14 mouse cellular contexts compared by ENCODE assay signal in genomic region chr1:165860373-165861234, GRCm38 (mm10).
DNase-seq lines count a peak whose midpoint lies in the region; ATAC-seq and TF ChIP-seq lines count a peak whose summit lies in the region.
"Had no signal": no experiment of that assay in that cellular context is flagged by ENCODE, and none has a peak within 500 bp of the region (broad histone marks: within the 10 kb centered on the region; RNA-seq: fewer than 3 reads in every experiment).

No protein-coding gene starts in this region.

- H3K36me3 ChIP-seq in heart, embryonic 12.5 days, result no peaks in the 10 kb centered on the region
- H3K36me3 ChIP-seq in kidney, embryonic 15.5 days, result no peaks in the 10 kb centered on the region
- H3K36me3 ChIP-seq in midbrain, embryonic 10.5 days, result peaks cover 8% of the 10 kb centered on the region; the same call in 1 of the 2 replicates
- H3K36me3 ChIP-seq in midbrain, embryonic 15.5 days (replicated peaks), result no peaks in the 10 kb centered on the region
- no peaks in the 10 kb centered on the region for H3K36me3 ChIP-seq in stomach, postnatal 0 days (ENCODE audit: control insufficient read depth, insufficient read depth, low read length)
- H3K36me3 ChIP-seq: limb, embryonic 13.5 days had no signal

- H3K4me3 ChIP-seq in heart, embryonic 12.5 days, result no peak overlapping the region
- H3K4me3 ChIP-seq in kidney, embryonic 15.5 days (replicated peaks), result no peak overlapping the region
- H3K4me3 ChIP-seq in midbrain, embryonic 10.5 days, result no peak overlapping the region
- H3K4me3 ChIP-seq in midbrain, embryonic 15.5 days, result no peak overlapping the region
- no peak overlapping the region for H3K4me3 ChIP-seq in stomach, postnatal 0 days (ENCODE audit: low read depth, low read length)
- H3K4me3 ChIP-seq: limb, embryonic 13.5 days; midbrain, embryonic 13.5 days had no signal

- peaks cover 20% of the 10 kb centered on the region; the same call in 1 of the 2 replicates for H3K4me1 ChIP-seq in heart, embryonic 12.5 days (replicated peaks)
- H3K4me1 ChIP-seq in kidney, embryonic 15.5 days, result peaks cover 20% of the 10 kb centered on the region
- H3K4me1 ChIP-seq in midbrain, embryonic 10.5 days, result peaks cover 25% of the 10 kb centered on the region
- peaks cover 6% of the 10 kb centered on the region for H3K4me1 ChIP-seq in midbrain, embryonic 15.5 days
- no peaks in the 10 kb centered on the region for H3K4me1 ChIP-seq in stomach, postnatal 0 days (replicated peaks; ENCODE audit: control insufficient read depth, insufficient read depth)

- no peak for TF ChIP-seq CTCF in stomach, postnatal 0 days (IDR thresholded peaks at IDR 0.05; ENCODE audit: low read depth)

- H3K27me3 ChIP-seq in heart, embryonic 12.5 days (replicated peaks), result 0 out of 2 replicates have a peak, but pooled peaks cover 6% of the 10 kb centered on the region
- no peaks in the 10 kb centered on the region for H3K27me3 ChIP-seq in kidney, embryonic 15.5 days
- 0 out of 2 replicates have a peak, but pooled peaks cover 7% of the 10 kb centered on the region for H3K27me3 ChIP-seq in midbrain, embryonic 10.5 days (ENCODE audit: low read depth, poor library complexity, severe bottlenecking)
- H3K27me3 ChIP-seq in midbrain, embryonic 15.5 days (replicated peaks), result no peaks in the 10 kb centered on the region
- H3K27me3 ChIP-seq in stomach, postnatal 0 days (ENCODE audit: control insufficient read depth, insufficient read depth, low read length), result no peaks in the 10 kb centered on the region
- H3K27me3 ChIP-seq: CH12.LX; limb, embryonic 13.5 days had no signal

- no peak for DNase-seq in heart, adult 9 months (ENCODE audit: low spot score in 2 of 2)
- no peak for DNase-seq in kidney, adult 11 months
- no peak for DNase-seq in midbrain, embryonic 10.5 days (ENCODE audit: low spot score)
- no peak for DNase-seq in stomach, postnatal 0 days (ENCODE audit: low spot score)
- DNase-seq in left cerebral cortex, postnatal 36 days (ENCODE audit: low spot score in 2 of 2), result no peak
- DNase-seq: cerebellum, adult 18-20 months; lung, postnatal 10 days; right cerebral cortex, postnatal 25 days had no signal

- no peak overlapping the region for H3K27ac ChIP-seq in heart, embryonic 12.5 days (ENCODE audit: poor library complexity, severe bottlenecking)
- H3K27ac ChIP-seq in kidney, embryonic 15.5 days, result peak overlapping the region; percentile 60; the same call in 1 of the 2 replicates
- peak overlapping the region; percentile 50 for H3K27ac ChIP-seq in midbrain, embryonic 10.5 days (replicated peaks)
- no peak overlapping the region for H3K27ac ChIP-seq in midbrain, embryonic 15.5 days
- no peak overlapping the region for H3K27ac ChIP-seq in stomach, postnatal 0 days (replicated peaks)
- H3K27ac ChIP-seq: limb, embryonic 13.5 days; midbrain, embryonic 13.5 days had no signal

- intact Hi-C loops in left cerebral cortex, postnatal 36 days (cut with DNase I), result no loop called here

- TF ChIP-seq EP300 in stomach, postnatal 0 days (optimal IDR thresholded peaks at IDR 0.05), result no peak

- H3K9ac ChIP-seq in heart, embryonic 12.5 days, result no peak overlapping the region
- H3K9ac ChIP-seq in kidney, embryonic 15.5 days, result no peak overlapping the region
- no peak overlapping the region for H3K9ac ChIP-seq in midbrain, embryonic 15.5 days
- H3K9ac ChIP-seq in stomach, postnatal 0 days (ENCODE audit: low read length), result no peak overlapping the region
- H3K9ac ChIP-seq: limb, embryonic 13.5 days; midbrain, embryonic 13.5 days had no signal

- 62% methylated on average over 9 of the region's 9 CpGs for whole genome bisulfite sequencing in heart, embryonic 12.5 days
- 64% methylated on average over 9 of the region's 9 CpGs for WGBS in kidney, embryonic 15.5 days
- 81% methylated on average over 9 of the region's 9 CpGs for WGBS in midbrain, embryonic 10.5 days
- 79% methylated on average over 9 of the region's 9 CpGs for WGBS in midbrain, embryonic 15.5 days
- WGBS in stomach, postnatal 0 days, result 64% methylated on average over 9 of the region's 9 CpGs

- peak; percentile 58 for ATAC-seq in heart, embryonic 12.5 days (ENCODE audit: insufficient number of reproducible peaks, low FRiP score)
- ATAC-seq in kidney, embryonic 15.5 days (replicated peaks; ENCODE audit: low FRiP score), result peak; percentile 46; the same call in 1 of the 2 replicates
- no peak for ATAC-seq in midbrain, embryonic 15.5 days (replicated peaks)
- 0 out of 2 replicates have a peak, but pooled peaks have one; percentile 47 for ATAC-seq in stomach, postnatal 0 days (ENCODE audit: low FRiP score, low TSS enrichment)
- ATAC-seq: midbrain, embryonic 13.5 days had no signal

- H3K9me3 ChIP-seq in heart, embryonic 12.5 days (replicated peaks), result no peaks in the 10 kb centered on the region
- H3K9me3 ChIP-seq in kidney, embryonic 15.5 days (replicated peaks), result no peaks in the 10 kb centered on the region
- no peaks in the 10 kb centered on the region for H3K9me3 ChIP-seq in midbrain, embryonic 10.5 days (replicated peaks)
- H3K9me3 ChIP-seq in midbrain, embryonic 15.5 days, result no peaks in the 10 kb centered on the region
- no peaks in the 10 kb centered on the region for H3K9me3 ChIP-seq in stomach, postnatal 0 days (ENCODE audit: control insufficient read depth, low read length)
- H3K9me3 ChIP-seq: limb, embryonic 13.5 days; midbrain, embryonic 13.5 days had no signal

- H3K4me2 ChIP-seq in heart, embryonic 12.5 days, result no peak overlapping the region
- H3K4me2 ChIP-seq in kidney, embryonic 15.5 days, result no peak overlapping the region
- no peak overlapping the region for H3K4me2 ChIP-seq in midbrain, embryonic 15.5 days
- no peak overlapping the region for H3K4me2 ChIP-seq in stomach, postnatal 0 days (replicated peaks; ENCODE audit: low read depth)
- H3K4me2 ChIP-seq: limb, embryonic 13.5 days; midbrain, embryonic 13.5 days had no signal

Comparison
In these comparisons a context has a peak if more than half of its experiments do, and no peak if none do; other contexts are left out.
1. H3K27ac ChIP-seq: peak in kidney, embryonic 15.5 days (single experiment) and midbrain, embryonic 10.5 days (single experiment); none in heart, embryonic 12.5 days (single experiment), midbrain, embryonic 15.5 days (single experiment) and stomach, postnatal 0 days (single experiment).